Mouse (Mus musculus): ENCODE measurements around the gene Arhgef39. TPM values are rescaled to one million over a fixed set of nuclear protein-coding genes. Genes with fewer than 3 reads are reported as not detected.

Gene Arhgef39
- polyA plus RNA-seq, 1 experiment from 2014 or later = 4.4 TPM

- Histone ChIP-seq H3K4me3 (ENCODE audit: low read depth, low read length) (no peak overlapping the region), H3K27ac (ENCODE audit: low read length) (no peak overlapping the region)
- WGBS = 62% methylated on average over 8 of the region's 8 CpGs
Observed at GRCm38 (mm10) chr4:43530081-43530501, 30.6 kb upstream of the Arhgef39 start.

DNA sequence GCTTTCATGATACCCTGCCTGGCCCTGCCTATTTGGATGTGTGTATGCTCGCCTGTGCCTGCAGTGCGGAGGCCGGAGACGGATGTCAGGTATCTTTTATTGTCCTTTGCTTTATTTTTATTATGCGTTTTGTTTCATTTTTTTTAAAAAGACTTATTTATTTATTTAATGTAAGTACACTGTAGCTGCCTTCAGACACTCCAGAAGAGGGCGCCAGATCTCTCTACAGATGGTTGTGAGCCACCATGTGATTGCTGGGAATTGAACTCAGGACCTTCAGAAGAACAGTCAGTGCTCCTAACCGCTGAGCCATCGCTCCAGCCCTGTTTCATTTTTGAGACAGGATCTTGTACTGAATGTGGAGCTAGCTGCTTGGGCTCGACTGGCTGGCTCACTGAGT, 29.0 kb upstream of the Arhgef39 start:
- Histone ChIP-seq H3K9me3 (replicated peaks; ENCODE audit: control insufficient read depth, low read length, poor library complexity, severe bottlenecking) (no peaks in the 10 kb centered on the region), H3K4me3 (ENCODE audit: low read depth, low read length) (no peak overlapping the region), H3K27me3 (ENCODE audit: control insufficient read depth, insufficient read depth, low read depth, low read length) (peaks cover 7% of the 10 kb centered on the region), H3K36me3 (ENCODE audit: control insufficient read depth, insufficient read depth, low read length) (peaks cover 19% of the 10 kb centered on the region), H3K27ac (ENCODE audit: low read length) (no peak overlapping the region), H3K9ac (ENCODE audit: low read depth, low read length) (no peak overlapping the region), H3K4me2 (ENCODE audit: low read length) (no peak overlapping the region), H3K4me1 (ENCODE audit: control insufficient read depth, insufficient read depth, low read length) (peaks cover 11% of the 10 kb centered on the region)
- ATAC-seq = no peak
- 77% methylated on average over 9 of the region's 9 CpGs for WGBS

More at GRCm38 (mm10) chr4:43530081-43530501, 30.6 kb upstream of the Arhgef39 start:
- H3K27me3 ChIP-seq (ENCODE audit: control insufficient read depth, insufficient read depth, low read depth, low read length) = peaks cover 2% of the 10 kb centered on the region; the same call in 1 of the 2 replicates
- H3K9me3 ChIP-seq (replicated peaks; ENCODE audit: control insufficient read depth, low read length, poor library complexity, severe bottlenecking) = no peaks in the 10 kb centered on the region
- H3K36me3 ChIP-seq (ENCODE audit: control insufficient read depth, insufficient read depth, low read length) = peaks cover 30% of the 10 kb centered on the region
- H3K9ac ChIP-seq (ENCODE audit: low read depth, low read length) = no peak overlapping the region
- no peak for ATAC-seq
- H3K4me1 ChIP-seq (ENCODE audit: control insufficient read depth, insufficient read depth, low read length) = no peaks in the 10 kb centered on the region
- no peak overlapping the region for H3K4me2 ChIP-seq (ENCODE audit: low read length)

GRCm38 (mm10) chr4:43527880-43528279, 28.4 kb upstream of the Arhgef39 start:
- 71% methylated on average over 5 of the region's 5 CpGs for WGBS
- Histone ChIP-seq H3K36me3 (ENCODE audit: control insufficient read depth, insufficient read depth, low read length) (peaks cover 15% of the 10 kb centered on the region), H3K27ac (ENCODE audit: low read length) (no peak overlapping the region)

DNA sequence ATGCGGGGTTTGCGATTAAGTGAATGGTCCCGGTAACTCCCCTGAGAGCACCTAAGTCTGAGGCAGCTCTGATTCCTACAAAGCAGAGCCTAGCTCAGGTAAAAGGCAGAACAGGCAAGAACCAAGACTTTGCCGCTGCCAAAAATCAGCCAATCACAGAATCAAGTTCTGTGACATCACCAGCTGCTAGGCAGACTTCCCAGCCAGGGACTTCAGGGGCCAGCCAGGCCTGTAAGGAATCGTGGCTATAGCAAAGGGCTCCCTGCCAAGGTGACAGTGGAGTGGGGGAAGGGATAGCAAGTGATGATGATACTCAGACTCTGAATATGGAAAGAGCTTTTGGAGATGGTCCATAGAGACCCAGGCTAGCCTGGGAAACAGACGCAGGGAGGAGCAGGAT, 20.5 kb upstream of the Arhgef39 start:
- peaks cover 25% of the 10 kb centered on the region for H3K27me3 ChIP-seq (ENCODE audit: control insufficient read depth, insufficient read depth, low read depth, low read length)

More at GRCm38 (mm10) chr4:43527880-43528279, 28.4 kb upstream of the Arhgef39 start:
- no peak overlapping the region for H3K4me2 ChIP-seq (ENCODE audit: low read length)
- H3K27me3 ChIP-seq (ENCODE audit: control insufficient read depth, insufficient read depth, low read depth, low read length) = peaks cover 13% of the 10 kb centered on the region
- no peaks in the 10 kb centered on the region for H3K9me3 ChIP-seq (replicated peaks; ENCODE audit: control insufficient read depth, low read length, poor library complexity, severe bottlenecking)
- no peak overlapping the region for H3K4me3 ChIP-seq (ENCODE audit: low read depth, low read length)
- peaks cover 15% of the 10 kb centered on the region for H3K4me1 ChIP-seq (ENCODE audit: control insufficient read depth, insufficient read depth, low read length)
- H3K9ac ChIP-seq (ENCODE audit: low read depth, low read length) = no peak overlapping the region
- ATAC-seq = no peak

GRCm38 (mm10) chr4:43519551-43519950, 20.1 kb upstream of the Arhgef39 start:
- H3K36me3 ChIP-seq (ENCODE audit: control insufficient read depth, insufficient read depth, low read length) = no peaks in the 10 kb centered on the region
- H3K4me1 ChIP-seq (ENCODE audit: control insufficient read depth, insufficient read depth, low read length) = peaks cover 19% of the 10 kb centered on the region
- 0 out of 2 replicates have a peak, but pooled peaks have one; percentile 21 for ATAC-seq
- H3K9me3 ChIP-seq (replicated peaks; ENCODE audit: control insufficient read depth, low read length, poor library complexity, severe bottlenecking) = no peaks in the 10 kb centered on the region
- no peak overlapping the region for H3K27ac ChIP-seq (ENCODE audit: low read length)
- peak overlapping the region; percentile 19; the same call in 1 of the 2 replicates for H3K4me3 ChIP-seq (ENCODE audit: low read depth, low read length)
- 15% methylated on average over 10 of the region's 10 CpGs for WGBS
- no peak overlapping the region for H3K9ac ChIP-seq (ENCODE audit: low read depth, low read length)
- peaks cover 25% of the 10 kb centered on the region for H3K27me3 ChIP-seq (ENCODE audit: control insufficient read depth, insufficient read depth, low read depth, low read length)
- H3K4me2 ChIP-seq (ENCODE audit: low read length) = peak overlapping the region; percentile 51

More for the DNA sequence above, 20.5 kb upstream of the Arhgef39 start:
- peak overlapping the region; percentile 51 for H3K4me2 ChIP-seq (ENCODE audit: low read length)
- WGBS = 12% methylated on average over 6 of the region's 6 CpGs
- peak overlapping the region; percentile 19; the same call in 1 of the 2 replicates for H3K4me3 ChIP-seq (ENCODE audit: low read depth, low read length)
- no peak overlapping the region for H3K27ac ChIP-seq (ENCODE audit: low read length)
- H3K36me3 ChIP-seq (ENCODE audit: control insufficient read depth, insufficient read depth, low read length) = no peaks in the 10 kb centered on the region
- no peak overlapping the region for H3K9ac ChIP-seq (ENCODE audit: low read depth, low read length)
- no peaks in the 10 kb centered on the region for H3K9me3 ChIP-seq (replicated peaks; ENCODE audit: control insufficient read depth, low read length, poor library complexity, severe bottlenecking)
- H3K4me1 ChIP-seq (ENCODE audit: control insufficient read depth, insufficient read depth, low read length) = peaks cover 19% of the 10 kb centered on the region
- ATAC-seq = peak; percentile 72

DNA sequence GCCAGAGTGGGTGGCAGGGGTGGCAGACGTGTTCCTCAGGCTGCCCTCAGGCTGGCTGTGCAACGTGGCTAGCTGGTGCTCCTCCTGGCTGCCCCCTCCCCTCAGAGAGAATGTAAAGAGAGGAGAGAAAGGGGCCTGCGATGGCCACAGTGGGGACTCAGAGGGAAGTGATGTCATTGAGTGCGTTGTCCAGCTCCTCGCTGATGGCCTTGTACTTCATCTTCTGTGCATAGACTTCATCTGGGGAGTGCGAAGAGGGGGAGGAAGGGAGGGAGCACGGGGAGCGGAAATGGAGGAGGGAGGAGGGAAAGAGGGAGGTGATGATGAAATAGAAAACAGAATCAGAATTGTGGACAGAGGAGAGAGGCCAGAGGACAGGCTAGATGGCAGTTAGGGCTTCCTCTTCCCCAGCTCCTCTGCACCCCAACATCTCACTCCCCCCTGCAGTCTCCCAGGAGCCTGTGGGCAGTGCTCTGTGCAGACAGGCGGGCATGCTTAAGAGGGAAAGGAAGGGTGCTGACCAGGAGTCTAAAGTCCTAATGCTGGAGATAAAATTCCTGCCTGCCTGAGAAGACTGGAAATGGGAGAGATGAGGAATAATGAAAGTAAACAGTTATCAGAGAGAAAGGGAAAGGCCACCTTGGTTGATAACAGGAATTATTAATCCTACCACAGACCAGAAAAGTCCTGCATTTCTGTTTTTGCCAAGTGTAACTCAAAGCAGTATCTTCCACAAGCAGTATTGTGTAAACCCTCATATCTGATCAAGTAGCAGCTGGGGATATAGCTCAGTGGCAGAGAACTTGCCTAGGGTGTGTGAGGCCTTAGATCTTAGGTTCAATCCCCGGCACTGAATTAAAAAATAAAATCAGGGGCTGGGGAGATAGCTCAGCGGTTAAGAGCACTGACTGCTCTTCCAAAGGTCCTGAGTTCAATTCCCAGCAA, 16.5 kb upstream of the Arhgef39 start:
- Histone ChIP-seq H3K4me3 (ENCODE audit: low read depth, low read length) (no peak overlapping the region), H3K9ac (ENCODE audit: low read depth, low read length) (no peak overlapping the region), H3K9me3 (replicated peaks; ENCODE audit: control insufficient read depth, low read length, poor library complexity, severe bottlenecking) (no peaks in the 10 kb centered on the region), H3K36me3 (ENCODE audit: control insufficient read depth, insufficient read depth, low read length) (no peaks in the 10 kb centered on the region), H3K27me3 (ENCODE audit: control insufficient read depth, insufficient read depth, low read depth, low read length) (peaks cover 4% of the 10 kb centered on the region), H3K27ac (ENCODE audit: low read length) (no peak overlapping the region), H3K4me2 (ENCODE audit: low read length) (no peak overlapping the region), H3K4me1 (ENCODE audit: control insufficient read depth, insufficient read depth, low read length) (peaks cover 4% of the 10 kb centered on the region)
- ATAC-seq = no peak
- 69% methylated on average over 11 of the region's 11 CpGs for WGBS

DNA sequence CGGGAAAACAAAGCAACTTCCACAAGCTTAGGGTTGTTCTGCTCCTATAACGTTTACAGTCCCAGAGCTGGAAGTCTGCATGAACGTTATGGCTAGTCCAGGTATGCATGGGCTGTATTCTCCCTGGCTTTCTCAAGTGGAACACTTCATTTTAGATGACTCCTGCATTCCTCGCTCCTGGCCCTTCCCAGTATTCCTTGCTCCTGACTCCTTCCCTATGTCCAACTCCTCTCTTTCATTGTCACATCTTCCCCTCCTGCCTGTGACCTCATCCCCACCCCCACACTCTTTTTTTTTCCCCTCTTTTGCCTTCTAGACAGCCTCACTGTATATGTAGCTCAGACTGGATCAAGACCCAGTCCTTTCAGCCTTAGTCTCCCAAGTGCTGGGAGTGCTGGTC, 14.3 kb upstream of the Arhgef39 start:
- Histone ChIP-seq H3K4me1 (ENCODE audit: control insufficient read depth, insufficient read depth, low read length) (no peaks in the 10 kb centered on the region; the same call in 1 of the 2 replicates), H3K4me3 (ENCODE audit: low read depth, low read length) (no peak overlapping the region), H3K9ac (ENCODE audit: low read depth, low read length) (no peak overlapping the region), H3K27ac (ENCODE audit: low read length) (no peak overlapping the region), H3K9me3 (replicated peaks; ENCODE audit: control insufficient read depth, low read length, poor library complexity, severe bottlenecking) (no peaks in the 10 kb centered on the region), H3K4me2 (ENCODE audit: low read length) (no peak overlapping the region), H3K36me3 (ENCODE audit: control insufficient read depth, insufficient read depth, low read length) (no peaks in the 10 kb centered on the region), H3K27me3 (ENCODE audit: control insufficient read depth, insufficient read depth, low read depth, low read length) (peaks cover under 1% of the 10 kb centered on the region; the same call in 1 of the 2 replicates)
- ATAC-seq = no peak
- 81% methylated on average over 4 of the region's 4 CpGs for WGBS

GRCm38 (mm10) chr4:43513300-43513699, 13.8 kb upstream of the Arhgef39 start:
- H3K9me3 ChIP-seq (replicated peaks; ENCODE audit: control insufficient read depth, low read length, poor library complexity, severe bottlenecking) = no peaks in the 10 kb centered on the region
- H3K36me3 ChIP-seq (ENCODE audit: control insufficient read depth, insufficient read depth, low read length) = no peaks in the 10 kb centered on the region

DNA sequence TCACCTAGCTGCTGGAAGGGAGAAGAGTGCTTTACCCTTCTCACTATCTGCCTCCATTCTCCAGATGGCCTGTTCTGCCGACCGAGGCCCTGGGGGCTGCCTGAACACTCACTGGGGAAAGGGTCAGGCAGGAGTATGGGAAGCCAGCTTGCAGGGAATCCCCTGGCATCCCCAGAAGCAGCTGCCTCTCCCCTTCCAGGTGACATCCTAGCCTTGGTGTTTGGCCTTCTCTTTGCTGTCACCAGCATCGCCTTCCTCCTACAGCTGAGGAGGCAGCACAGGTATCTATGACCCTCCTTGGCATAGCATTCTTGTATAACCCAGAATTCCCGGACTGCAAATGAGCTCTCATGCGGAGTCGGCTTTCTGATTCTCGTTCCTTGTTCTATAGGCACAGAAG, 13.2 kb upstream of the Arhgef39 start:
- Histone ChIP-seq H3K9ac (ENCODE audit: low read depth, low read length) (no peak overlapping the region), H3K27ac (ENCODE audit: low read length) (no peak overlapping the region), H3K36me3 (ENCODE audit: control insufficient read depth, insufficient read depth, low read length) (no peaks in the 10 kb centered on the region), H3K4me2 (ENCODE audit: low read length) (no peak overlapping the region), H3K4me3 (ENCODE audit: low read depth, low read length) (no peak overlapping the region), H3K9me3 (replicated peaks; ENCODE audit: control insufficient read depth, low read length, poor library complexity, severe bottlenecking) (no peaks in the 10 kb centered on the region), H3K27me3 (ENCODE audit: control insufficient read depth, insufficient read depth, low read depth, low read length) (no peaks in the 10 kb centered on the region; the same call in 1 of the 2 replicates), H3K4me1 (ENCODE audit: control insufficient read depth, insufficient read depth, low read length) (peaks cover 6% of the 10 kb centered on the region)
- no peak for ATAC-seq
- WGBS = 71% methylated on average over 7 of the region's 7 CpGs

More at GRCm38 (mm10) chr4:43513300-43513699, 13.8 kb upstream of the Arhgef39 start:
- Histone ChIP-seq H3K9ac (ENCODE audit: low read depth, low read length) (no peak overlapping the region), H3K27ac (ENCODE audit: low read length) (no peak overlapping the region), H3K4me1 (ENCODE audit: control insufficient read depth, insufficient read depth, low read length) (peaks cover 2% of the 10 kb centered on the region; the same call in 1 of the 2 replicates), H3K27me3 (ENCODE audit: control insufficient read depth, insufficient read depth, low read depth, low read length) (no peaks in the 10 kb centered on the region), H3K4me2 (ENCODE audit: low read length) (no peak overlapping the region), H3K4me3 (ENCODE audit: low read depth, low read length) (no peak overlapping the region)
- ATAC-seq = no peak
- 91% methylated on average over 4 of the region's 4 CpGs for WGBS

Measured in midbrain, embryonic 16.5 days (tissue).